Mouse (Mus musculus) retina, adult 2 months (tissue): ENCODE measurements around the gene Card11.

ENCODE experiments used
- DNase-seq: peaks from one replicate; pipeline ENCODE4 v3.0.0-alpha.2; 2012; ENCODE audit warnings: low read depth, low spot score

Gene Card11

GRCm38 (mm10) chr5:141000349-141000748, at the start of gene Card11:
Gene Card11 (minus strand): TSS chr5:141000582.
- no peak for DNase-seq

GRCm38 (mm10) chr5:141047651-141048218, 47.4 kb upstream of the Card11 start:
- DNase-seq = no peak

DNA sequence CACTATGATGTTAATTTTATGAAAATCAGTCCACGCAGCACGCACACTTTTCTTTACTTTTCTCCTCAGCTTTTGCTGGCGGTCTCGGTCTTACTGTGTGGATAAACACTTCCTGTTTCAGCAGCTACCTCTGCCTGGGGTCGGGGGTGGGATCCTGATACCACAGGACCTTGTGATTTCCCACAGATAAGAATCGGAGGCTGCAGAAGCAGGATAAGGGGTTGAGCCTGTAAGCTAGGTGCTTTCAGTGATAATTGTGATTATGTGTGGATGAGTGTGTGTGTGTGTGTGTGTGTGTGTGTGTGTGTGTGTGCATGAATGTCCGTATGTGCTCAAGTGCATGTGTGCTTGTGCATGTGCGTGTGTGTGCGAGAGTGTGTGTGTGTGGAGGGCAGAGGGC, 44.6 kb upstream of the Card11 start:
- DNase-seq = no peak

GRCm38 (mm10) chr5:141043654-141044447, 43.5 kb upstream of the Card11 start:
- no peak for DNase-seq

DNA sequence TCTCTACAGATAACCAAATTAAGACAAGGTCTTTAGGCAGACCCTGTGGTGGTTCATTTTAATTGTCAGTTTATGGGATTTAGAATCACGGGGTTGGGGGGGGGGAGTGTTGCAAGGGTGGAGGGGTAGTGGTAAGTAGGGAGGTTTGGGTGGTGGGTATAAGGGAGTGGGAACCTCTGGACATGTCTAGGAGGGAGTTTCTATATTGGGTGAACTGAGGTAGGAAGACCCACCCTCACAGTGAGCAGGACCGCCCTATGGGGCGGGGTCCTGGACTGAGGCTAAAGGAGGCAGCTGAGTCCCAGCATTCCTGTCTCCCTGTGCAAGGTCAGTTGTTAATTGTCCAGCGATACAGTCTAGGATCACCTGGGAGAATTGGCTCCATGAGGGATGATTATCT, 42.0 kb upstream of the Card11 start:
- DNase-seq = no peak

DNA sequence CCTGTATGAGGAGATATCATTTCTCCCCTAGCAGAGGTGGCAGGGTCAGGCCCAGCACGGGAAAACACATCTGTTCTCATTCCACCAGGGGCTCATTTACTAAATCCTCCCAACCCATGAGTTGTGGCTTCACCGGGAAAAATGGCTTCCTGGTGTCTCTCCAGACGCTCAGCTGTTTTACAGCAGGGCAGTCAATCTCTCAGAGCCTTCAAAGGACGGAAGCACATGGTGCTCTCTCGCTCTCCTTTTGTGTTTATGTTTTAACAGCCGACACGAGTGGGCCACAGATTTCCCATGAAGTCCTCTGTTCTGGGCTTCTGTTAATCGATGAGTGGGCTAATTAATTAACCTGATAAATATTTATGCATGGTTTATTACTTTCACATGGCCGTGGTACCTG, 40.5 kb upstream of the Card11 start:
- DNase-seq = no peak

GRCm38 (mm10) chr5:141038342-141038741, 38.0 kb upstream of the Card11 start:
- no peak for DNase-seq

GRCm38 (mm10) chr5:141035346-141035745, 35.0 kb upstream of the Card11 start:
- no peak for DNase-seq

GRCm38 (mm10) chr5:141034301-141034700, 33.9 kb upstream of the Card11 start:
- DNase-seq = no peak

DNA sequence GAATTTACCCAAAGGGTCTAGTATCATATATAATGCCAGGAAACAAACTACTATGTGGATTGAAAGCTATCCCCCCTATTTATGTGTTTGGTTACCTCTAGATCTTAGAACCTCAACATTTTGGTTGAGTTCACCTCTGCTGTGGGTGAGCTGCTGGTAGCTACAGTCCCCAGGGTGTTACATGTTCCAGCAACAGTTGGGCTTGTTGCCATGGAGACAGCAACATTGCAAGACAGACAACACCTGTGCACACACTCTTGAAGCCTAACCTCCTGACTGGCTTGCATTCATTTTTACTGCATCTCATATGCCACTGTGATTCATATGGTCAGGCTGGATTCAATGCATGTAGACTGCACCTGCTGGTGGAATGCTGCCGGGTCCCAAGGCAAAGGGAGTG, 32.6 kb upstream of the Card11 start:
- no peak for DNase-seq

GRCm38 (mm10) chr5:141029364-141029763, 29.0 kb upstream of the Card11 start:
- DNase-seq = no peak

GRCm38 (mm10) chr5:141025635-141026034, 25.3 kb upstream of the Card11 start:
- DNase-seq = no peak

DNA sequence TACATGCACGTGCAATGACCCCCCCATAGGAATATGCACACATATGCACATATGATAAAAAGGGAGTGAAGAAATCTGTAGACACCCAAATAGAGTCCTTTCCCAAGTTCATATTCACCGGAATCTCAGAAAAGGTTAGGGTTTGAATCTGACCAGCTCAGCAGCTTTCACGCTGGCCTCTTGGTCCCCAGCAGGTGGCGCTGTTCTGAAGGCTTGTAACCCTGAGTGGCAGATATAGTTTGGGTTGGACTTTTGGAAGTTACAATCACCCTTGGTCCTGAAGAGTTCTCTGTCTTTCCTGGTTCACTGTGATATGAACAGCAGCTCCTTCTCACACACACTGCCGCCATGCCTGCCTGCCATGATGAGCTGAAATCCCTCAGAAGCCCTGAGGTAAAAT, 24.1 kb upstream of the Card11 start:
- DNase-seq = no peak

GRCm38 (mm10) chr5:141017927-141018700, 17.7 kb upstream of the Card11 start:
- DNase-seq = no peak

DNA sequence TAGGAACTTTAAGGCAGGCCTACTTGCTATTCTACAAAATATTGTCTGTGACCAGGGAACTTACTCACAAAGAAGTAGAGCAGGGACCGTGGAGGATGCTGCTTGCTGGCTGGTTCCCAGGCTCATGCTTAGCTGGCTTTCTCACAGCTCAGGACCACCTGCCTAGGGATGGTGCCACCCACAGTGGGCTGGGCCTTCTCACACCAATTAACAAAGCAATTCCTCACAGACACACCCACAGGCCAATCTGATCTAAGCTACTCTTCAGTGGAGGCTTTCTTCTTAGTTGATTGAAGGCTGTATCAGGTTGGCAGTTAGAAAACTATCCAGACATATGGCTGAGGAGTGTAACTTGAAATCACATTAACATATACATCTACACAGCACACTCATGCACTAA, 15.7 kb upstream of the Card11 start:
- DNase-seq = no peak

GRCm38 (mm10) chr5:141014216-141014615, 13.8 kb upstream of the Card11 start:
- DNase-seq = no peak

- no peak for DNase-seq
These were observed 13.1 kb upstream of the Card11 start for GRCm38 (mm10) chr5:141013465-141013864.

GRCm38 (mm10) chr5:141005491-141005890, 5.1 kb upstream of the Card11 start:
- DNase-seq = no peak

GRCm38 (mm10) chr5:141004078-141004763, 3.8 kb upstream of the Card11 start:
- DNase-seq = no peak

DNA sequence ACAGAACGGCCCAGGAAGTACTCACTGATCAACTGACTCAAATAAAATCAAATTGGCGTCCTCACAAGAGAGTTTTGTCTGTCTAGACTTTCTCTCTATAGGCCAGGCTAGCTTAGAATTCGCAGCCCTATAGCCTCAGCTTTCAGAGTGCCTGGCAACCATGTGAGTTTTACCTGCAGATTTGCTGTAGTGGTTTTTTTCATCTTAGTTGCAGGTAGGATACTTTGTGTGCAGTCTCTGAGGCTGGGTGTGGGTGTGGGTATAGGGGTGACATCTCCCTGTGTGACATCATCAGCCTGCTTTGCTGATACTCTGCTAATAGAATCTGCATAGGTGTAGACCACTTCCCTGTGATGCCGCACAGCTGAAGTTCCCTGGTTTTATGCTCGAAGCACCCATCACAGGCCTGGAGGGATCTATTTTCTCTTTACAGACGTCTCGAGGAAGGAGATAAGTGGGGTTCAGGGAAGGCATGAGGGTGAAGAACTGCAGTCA, 1.2 kb downstream of the Card11 start:
- no peak for DNase-seq

- no peak for DNase-seq
These were observed 2.6 kb downstream of the Card11 start for GRCm38 (mm10) chr5:140997767-140998166.
